Mouse (Mus musculus) MEL (cell line): Measurements from ENCODE around the gene Stpg2. TPM values are rescaled to one million over a fixed set of nuclear protein-coding genes. Genes with fewer than 3 reads are reported as not detected.

Experiments used
- DNase-seq: peaks from one replicate; pipeline ENCODE4 v3.0.0; 2011; ENCODE audit warnings: low read depth, low spot score
- H3K27ac ChIP-seq: 2 replicates; pipeline ENCODE4 v1.5.1; 2012; ENCODE audit warnings: low read depth, mild to moderate bottlenecking, control low read depth, low read length, moderate library complexity; ENCODE audit not compliant: control insufficient read depth
- H3K27me3 ChIP-seq, 2 experiments: fragments of 150-350 bp in 1 of 2; sonication (generic) in 1 of 2; 2 replicates each; pipeline ENCODE4 v1.6.1; 2012; ENCODE audit warnings: low read length in 2 of 2, mild to moderate bottlenecking in 2 of 2, improper control_type of control experiment in 1 of 2, moderate library complexity in 1 of 2; ENCODE audit not compliant: insufficient read depth in 2 of 2, control insufficient read depth in 1 of 2
- H3K36me3 ChIP-seq, 2 experiments: 2 replicates each; pipeline ENCODE4 v1.6.1; 2012 to 2014; ENCODE audit warnings: low read length in 2 of 2, improper control_type of control experiment in 1 of 2, inconsistent platforms in 1 of 2, mild to moderate bottlenecking in 1 of 2; ENCODE audit not compliant: insufficient read depth in 2 of 2, control insufficient read depth in 1 of 2
- H3K4me1 ChIP-seq, 2 experiments: fragments of 150-350 bp in 1 of 2; sonication (generic) in 1 of 2; 2 replicates each; pipeline ENCODE4 v1.6.1; 2012; ENCODE audit warnings: low read length in 2 of 2, improper control_type of control experiment in 1 of 2, mild to moderate bottlenecking in 1 of 2; ENCODE audit not compliant: insufficient read depth in 2 of 2, control insufficient read depth in 1 of 2
- H3K4me3 ChIP-seq, 2 experiments: fragments of 150-350 bp in 1 of 2; sonication (generic) in 1 of 2; 2 replicates each; pipeline ENCODE4 v1.5.1; 2012; ENCODE audit warnings: low read depth in 2 of 2, low read length in 2 of 2, mild to moderate bottlenecking in 2 of 2, moderate library complexity in 2 of 2, control low read depth in 1 of 2, improper control_type of control experiment in 1 of 2; ENCODE audit not compliant: control insufficient read depth in 1 of 2, insufficient read depth in 1 of 2
- H3K79me2 ChIP-seq: 2 replicates; pipeline ENCODE4 v1.6.1; 2012; ENCODE audit warnings: mild to moderate bottlenecking, low read length, moderate library complexity; ENCODE audit not compliant: control insufficient read depth, poor library complexity, insufficient read depth
- H3K9ac ChIP-seq: 2 replicates; pipeline ENCODE4 v1.6.1; 2012; ENCODE audit warnings: low read depth, mild to moderate bottlenecking, control low read depth, low read length, moderate library complexity; ENCODE audit not compliant: control insufficient read depth, poor library complexity, severe bottlenecking
- H3K9me3 ChIP-seq: fragments of 150-350 bp; sonication (generic); replicated peaks from 2 replicates; pipeline ENCODE4 v1.6.1; 2012; ENCODE audit warnings: mild to moderate bottlenecking, low read length, improper control_type of control experiment, moderate library complexity; ENCODE audit not compliant: insufficient read depth
- BHLHE40 ChIP-seq: IDR thresholded peaks from 2 replicates; pipeline ENCODE4 v1.6.1; 2012; ENCODE audit warnings: low read depth, mild to moderate bottlenecking, inconsistent platforms, low read length, improper control_type of control experiment, borderline replicate concordance
- CHD1 ChIP-seq: IDR thresholded peaks from 2 replicates; pipeline ENCODE4 v1.6.1; 2012; ENCODE audit warnings: low read depth, mild to moderate bottlenecking, inconsistent platforms, low read length, improper control_type of control experiment
- CHD2 ChIP-seq: IDR thresholded peaks from 2 replicates; pipeline ENCODE4 v1.6.1; 2011; ENCODE audit warnings: low read length, improper control_type of control experiment
- CTCF ChIP-seq, 3 experiments: IDR thresholded peaks in 2 of 3; conservative IDR thresholded peaks in 1 of 3; 2 replicates each; pipeline ENCODE4 v1.5.1; 2011 to 2012; ENCODE audit warnings: low read length in 3 of 3, low read depth in 2 of 3, mild to moderate bottlenecking in 2 of 3, improper control_type of control experiment in 1 of 3, inconsistent platforms in 1 of 3, mixed read lengths in 1 of 3, moderate library complexity in 1 of 3; ENCODE audit not compliant: control insufficient read depth in 1 of 3, insufficient read depth in 1 of 3, poor library complexity in 1 of 3, severe bottlenecking in 1 of 3
- E2F4 ChIP-seq: IDR thresholded peaks from 2 replicates; pipeline ENCODE4 v1.6.1; 2011; ENCODE audit warnings: low read depth, low read length, improper control_type of control experiment, borderline replicate concordance
- ETS1 ChIP-seq: IDR thresholded peaks from 2 replicates; pipeline ENCODE4 v1.6.1; 2012; ENCODE audit warnings: low read depth, mild to moderate bottlenecking, inconsistent platforms, low read length, improper control_type of control experiment, moderate library complexity
- MXI1 ChIP-seq: IDR thresholded peaks from 2 replicates; pipeline ENCODE4 v1.6.1; 2011; ENCODE audit warnings: mild to moderate bottlenecking, low read depth, low read length, improper control_type of control experiment
- NELFE ChIP-seq: IDR thresholded peaks from 2 replicates; pipeline ENCODE4 v1.6.1; 2011; ENCODE audit warnings: low read depth, low read length, improper control_type of control experiment
- POLR2AphosphoS5 ChIP-seq: IDR thresholded peaks from 2 replicates; pipeline ENCODE4 v1.6.1; 2012; ENCODE audit warnings: low read depth, borderline replicate concordance, mild to moderate bottlenecking, inconsistent platforms, low read length, moderate library complexity, mixed read lengths
- RAD21 ChIP-seq: IDR thresholded peaks from 2 replicates; pipeline ENCODE4 v1.6.1; 2011; ENCODE audit warnings: mild to moderate bottlenecking, low read depth, low read length, improper control_type of control experiment
- SMC3 ChIP-seq: IDR thresholded peaks from 2 replicates; pipeline ENCODE4 v1.6.1; 2011; ENCODE audit warnings: low read depth, low read length, improper control_type of control experiment
- TBP ChIP-seq: IDR thresholded peaks from 2 replicates; pipeline ENCODE4 v1.8.0; 2011; ENCODE audit warnings: low read depth, low read length, improper control_type of control experiment
- TCF12 ChIP-seq: IDR thresholded peaks from 2 replicates; pipeline ENCODE4 v1.6.1; 2014; ENCODE audit warnings: low read depth, mild to moderate bottlenecking, inconsistent platforms, low read length, improper control_type of control experiment, moderate library complexity
- USF1 ChIP-seq: IDR thresholded peaks from 2 replicates; pipeline ENCODE4 v1.6.1; 2014; ENCODE audit warnings: low read depth, mild to moderate bottlenecking, inconsistent platforms, low read length, improper control_type of control experiment, moderate library complexity
- ZC3H11A ChIP-seq: IDR thresholded peaks from 2 replicates; pipeline ENCODE4 v1.6.1; 2012; ENCODE audit warnings: low read depth, mild to moderate bottlenecking, inconsistent platforms, low read length, improper control_type of control experiment
- ZMIZ1 ChIP-seq: IDR thresholded peaks from 2 replicates; pipeline ENCODE4 v1.6.1; 2012; ENCODE audit warnings: low read depth, mild to moderate bottlenecking, inconsistent platforms, low read length, improper control_type of control experiment, moderate library complexity
- ZNF384 ChIP-seq: IDR thresholded peaks from 2 replicates; pipeline ENCODE4 v1.6.1; 2012; ENCODE audit warnings: low read depth, mild to moderate bottlenecking, inconsistent platforms, low read length, improper control_type of control experiment
- polyA plus RNA-seq, 2 experiments: library from polyadenylated mRNA; stranded (reverse) in 1 of 2; unstranded in 1 of 2; fragments of >175 nt in 1 of 2; fragments of >200 nt in 1 of 2; gene quantifications; 2 replicates each; pipeline versions ENCODE4 v1.2.1 to v1.2.4; 2012; ENCODE audit warnings: low replicate concordance in 2 of 2, low read depth in 1 of 2; ENCODE audit not compliant: insufficient read length in 2 of 2, insufficient read depth in 1 of 2, missing spikeins in 1 of 2
- total RNA-seq: library from RNA; depleted of rRNA; stranded (reverse); fragments of 300-350 nt; gene quantifications from 2 replicates; pipeline ENCODE4 v1.2.3, GENCODE M21; 2012

Gene Stpg2
- total and polyA plus RNA-seq, 3 experiments: not detected

DNA sequence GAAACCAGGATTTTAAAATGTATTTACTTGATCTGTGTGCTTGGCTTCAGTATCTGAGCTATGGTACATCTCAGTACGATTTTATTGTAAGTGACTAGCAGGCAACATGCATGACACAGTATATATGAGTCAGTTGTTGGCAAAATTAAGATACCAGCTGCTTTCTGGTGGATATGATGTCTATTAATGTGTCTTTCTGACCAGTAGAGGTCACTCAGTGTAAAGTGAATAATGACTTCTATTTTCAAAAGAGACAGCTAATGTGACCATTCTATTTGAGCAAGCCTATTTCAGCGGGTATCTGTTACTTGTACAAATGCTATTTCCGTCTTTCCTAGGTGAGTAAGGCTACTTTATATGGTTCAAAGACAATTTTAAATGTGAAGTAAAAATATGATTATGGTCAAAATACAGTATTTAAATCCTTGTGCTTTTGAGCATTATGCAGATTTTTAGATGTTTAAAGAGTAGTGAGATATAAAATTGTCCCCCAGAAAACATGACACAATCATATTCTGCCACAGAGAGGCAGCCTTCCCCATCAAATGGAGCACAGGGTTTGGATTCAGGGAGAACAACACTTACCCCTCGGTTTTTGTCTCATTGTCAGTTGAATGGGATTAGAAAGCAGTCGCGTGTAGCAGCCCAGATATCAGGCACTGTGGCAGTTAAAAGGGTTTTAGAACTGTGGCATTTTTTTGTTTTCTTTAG is 303.9 kb downstream of the Stpg2 start:
- Histone ChIP-seq H3K4me3 (no peak overlapping the region), H3K79me2 (no peaks in the 10 kb centered on the region), H3K4me1 (no peaks in the 10 kb centered on the region), H3K36me3 (no peaks in the 10 kb centered on the region), H3K27ac (no peak overlapping the region), H3K9me3 (no peaks in the 10 kb centered on the region), H3K9ac (no peak overlapping the region), H3K27me3 (no peaks in the 10 kb centered on the region)
- peak; percentile 72 for TF ChIP-seq ZC3H11A
- peak in 1 of 3 experiments; percentile 60; a peak in 2 of 6 replicates for TF ChIP-seq CTCF (IDR thresholded peaks at IDR 0.05 in 2 of 3, conservative IDR thresholded peaks at IDR 0.05 in 1 of 3; ENCODE audit: control insufficient read depth in 1 of 3, insufficient read depth in 1 of 3, low read depth in 2 of 3, low read length in 3 of 3, poor library complexity in 1 of 3, severe bottlenecking in 1 of 3)
- no peak for TF ChIP-seq NELFE
- TF ChIP-seq RAD21: peak; percentile 70
- TF ChIP-seq BHLHE40: no peak
- TF ChIP-seq SMC3: peak; percentile 66
- DNase-seq: peak; percentile 45

DNA sequence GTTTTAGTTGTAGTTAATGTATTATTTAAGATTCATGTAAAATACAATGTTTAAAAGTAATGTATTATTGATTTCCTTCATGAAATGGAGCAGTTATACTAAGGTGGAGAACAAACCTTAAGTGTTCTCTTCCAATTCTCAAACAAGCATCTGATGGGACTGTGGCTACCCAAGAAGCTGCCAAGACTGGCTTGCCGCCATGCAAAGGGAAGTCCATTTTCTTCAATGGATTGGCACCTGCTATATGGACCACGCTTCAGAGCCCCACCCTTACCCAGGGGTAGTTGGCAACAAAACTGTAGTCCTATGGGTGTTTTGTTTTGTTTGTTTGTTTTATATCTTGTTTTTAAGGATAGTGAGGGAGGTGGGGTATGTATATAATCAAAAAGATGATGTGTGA is 373.0 kb downstream of the Stpg2 start:
- H3K4me1 ChIP-seq: no peaks in the 10 kb centered on the region
- no peaks in the 10 kb centered on the region for H3K79me2 ChIP-seq
- TF ChIP-seq ZMIZ1 (no peak), BHLHE40 (no peak), MXI1 (no peak), CHD1 (no peak), ETS1 (no peak)
- TF ChIP-seq, all 39 proteins: peak for 0
- no peak for DNase-seq
- no peaks in the 10 kb centered on the region for H3K9me3 ChIP-seq
- no peak overlapping the region for H3K4me3 ChIP-seq
- no peak overlapping the region for H3K9ac ChIP-seq
- no peaks in the 10 kb centered on the region for H3K36me3 ChIP-seq
- no peak overlapping the region for H3K27ac ChIP-seq
- H3K27me3 ChIP-seq: no peaks in the 10 kb centered on the region

DNA sequence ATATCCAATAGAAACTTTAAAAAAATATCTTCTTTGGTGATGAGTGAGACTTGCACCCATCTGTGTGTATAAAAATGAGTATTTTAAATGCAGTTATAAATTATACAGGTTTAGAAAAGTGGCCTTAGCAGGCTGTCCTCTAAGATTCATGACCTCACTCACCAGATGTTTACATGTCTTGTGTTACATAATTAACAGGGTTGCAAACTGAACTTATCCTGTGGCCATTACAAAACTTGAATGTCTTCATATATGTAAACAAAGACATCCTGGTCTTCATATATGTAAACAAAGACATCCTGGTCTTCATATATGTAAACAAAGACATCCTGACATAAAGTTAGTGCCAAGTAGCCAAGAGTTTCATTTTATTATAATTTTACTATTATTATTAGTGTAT is 375.8 kb downstream of the Stpg2 start:
- Histone ChIP-seq H3K27ac (no peak overlapping the region), H3K79me2 (no peaks in the 10 kb centered on the region), H3K36me3 (no peaks in the 10 kb centered on the region), H3K9ac (no peak overlapping the region), H3K27me3 (no peaks in the 10 kb centered on the region), H3K9me3 (no peaks in the 10 kb centered on the region), H3K4me3 (no peak overlapping the region), H3K4me1 (no peaks in the 10 kb centered on the region)
- TF ChIP-seq E2F4 (no peak), CHD2 (no peak), CHD1 (no peak), USF1 (no peak), ZNF384 (no peak), TBP (no peak), TCF12 (no peak), POLR2AphosphoS5 (no peak), MXI1 (no peak)
- DNase-seq: no peak
